Mouse (Mus musculus) small intestine, adult 2 months (tissue): ENCODE data around the gene Slc9a9. TPM values are rescaled to one million over a fixed set of nuclear protein-coding genes. Genes with fewer than 3 reads are reported as not detected.

ENCODE experiments used
- H3K27ac ChIP-seq: fragments of 200-500 bp; 2 replicates; pipeline ENCODE4 v1.5.1; 2012; ENCODE audit warnings: low read depth, low read length, control low read depth, inconsistent platforms; ENCODE audit not compliant: insufficient read depth
- H3K27me3 ChIP-seq: fragments of 200-500 bp; 2 replicates; pipeline ENCODE4 v1.6.1; 2012; ENCODE audit warnings: mild to moderate bottlenecking, moderate library complexity, low read length, inconsistent platforms; ENCODE audit not compliant: control insufficient read depth, insufficient read depth
- H3K36me3 ChIP-seq: fragments of 200-500 bp; 2 replicates; pipeline ENCODE4 v1.6.1; 2012; ENCODE audit warnings: mild to moderate bottlenecking, low read length, control low read depth, inconsistent platforms; ENCODE audit not compliant: control insufficient read depth, insufficient read depth
- H3K4me1 ChIP-seq: fragments of 200-500 bp; 2 replicates; pipeline ENCODE4 v1.6.1; 2012; ENCODE audit warnings: low read length, inconsistent platforms, mixed read lengths; ENCODE audit not compliant: control insufficient read depth, insufficient read depth, insufficient read length
- H3K4me3 ChIP-seq: fragments of 200-500 bp; 2 replicates; pipeline ENCODE4 v1.5.1; 2012; ENCODE audit warnings: low read depth, mild to moderate bottlenecking, control low read depth, inconsistent platforms, low read length, moderate library complexity
- CTCF ChIP-seq: fragments of 200-500 bp; IDR thresholded peaks from 2 replicates; pipeline ENCODE4 v1.5.1; 2012; ENCODE audit warnings: low read depth, mild to moderate bottlenecking, control low read depth, inconsistent platforms, low read length, moderate library complexity, mixed read lengths; ENCODE audit not compliant: insufficient replicate concordance, insufficient read length; ENCODE audit errors: extremely low read depth
- POLR2A ChIP-seq: fragments of 200-500 bp; IDR thresholded peaks from 2 replicates; pipeline ENCODE4 v1.6.1; 2012; ENCODE audit warnings: low read depth, mild to moderate bottlenecking, control low read depth, inconsistent platforms, low read length, moderate library complexity
- WGBS: fragments of 180-500 bp; shearing (Covaris S2); methylation state at CpG from one replicate; pipeline ENCODE4 v1.1.7; 2018; 5-methylcytosine and 5-hydroxymethylcytosine counted together
- polyA plus RNA-seq: library from polyadenylated mRNA; depleted of rRNA; stranded (reverse); fragments of >200 nt; gene quantifications from 2 replicates; pipeline ENCODE4 v1.2.3, GENCODE M21; 2012

Slc9a9 gene
- polyA plus RNA-seq, 1 experiment, result 1.3 TPM

DNA sequence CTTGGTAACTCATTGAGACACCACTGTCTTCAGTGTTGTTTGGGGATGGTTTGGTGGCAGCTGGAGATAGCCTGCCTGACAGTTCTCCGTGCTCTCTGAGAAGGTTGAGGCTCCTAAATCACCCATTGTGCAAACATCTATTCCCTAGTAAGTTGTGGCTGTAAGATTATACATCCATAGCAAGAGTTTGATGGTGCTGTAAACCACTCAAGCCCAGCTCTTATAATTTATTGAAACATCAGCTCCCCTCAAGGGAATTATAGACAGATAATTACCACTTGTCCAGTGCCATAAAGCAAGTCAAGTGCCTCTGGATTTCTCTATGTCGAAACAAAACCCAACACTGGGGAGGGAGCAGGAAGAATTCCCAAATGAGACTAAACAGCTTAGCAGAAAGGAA lies 78.8 kb downstream of the Slc9a9 start:
- Histone ChIP-seq H3K36me3 (no peaks in the 10 kb centered on the region), H3K27ac (no peak overlapping the region), H3K4me1 (no peaks in the 10 kb centered on the region), H3K4me3 (no peak overlapping the region), H3K27me3 (no peaks in the 10 kb centered on the region)
- 62% methylated on average over 2 of the region's 2 CpGs for whole genome bisulfite sequencing
- TF ChIP-seq POLR2A (no peak), CTCF (no peak)

DNA sequence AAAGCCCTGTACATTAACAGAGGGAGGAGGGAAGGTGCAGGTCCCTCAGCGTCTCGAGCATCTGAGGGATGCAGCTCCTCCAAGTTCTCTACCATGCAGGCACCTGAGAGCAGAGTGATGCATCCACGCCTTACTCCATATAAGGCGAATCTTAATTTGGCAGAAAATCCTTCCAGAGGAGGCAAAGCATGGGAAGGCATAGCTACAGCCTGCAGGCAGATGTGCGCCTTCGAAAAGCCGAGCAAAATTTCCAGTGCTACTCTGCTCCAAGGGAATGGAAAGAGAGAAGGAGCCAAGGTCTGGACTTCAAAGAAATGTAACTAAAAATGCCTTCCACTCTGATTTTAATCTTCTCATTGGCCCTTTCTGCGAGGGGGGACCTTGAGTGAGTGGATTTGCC lies 80.5 kb downstream of the Slc9a9 start:
- H3K27ac ChIP-seq, result no peak overlapping the region
- no peak for TF ChIP-seq POLR2A
- no peak for TF ChIP-seq CTCF
- H3K4me3 ChIP-seq, result no peak overlapping the region
- H3K4me1 ChIP-seq, result no peaks in the 10 kb centered on the region
- WGBS, result 85% methylated on average over 8 of the region's 8 CpGs
- no peaks in the 10 kb centered on the region for H3K36me3 ChIP-seq
- H3K27me3 ChIP-seq, result no peaks in the 10 kb centered on the region

DNA sequence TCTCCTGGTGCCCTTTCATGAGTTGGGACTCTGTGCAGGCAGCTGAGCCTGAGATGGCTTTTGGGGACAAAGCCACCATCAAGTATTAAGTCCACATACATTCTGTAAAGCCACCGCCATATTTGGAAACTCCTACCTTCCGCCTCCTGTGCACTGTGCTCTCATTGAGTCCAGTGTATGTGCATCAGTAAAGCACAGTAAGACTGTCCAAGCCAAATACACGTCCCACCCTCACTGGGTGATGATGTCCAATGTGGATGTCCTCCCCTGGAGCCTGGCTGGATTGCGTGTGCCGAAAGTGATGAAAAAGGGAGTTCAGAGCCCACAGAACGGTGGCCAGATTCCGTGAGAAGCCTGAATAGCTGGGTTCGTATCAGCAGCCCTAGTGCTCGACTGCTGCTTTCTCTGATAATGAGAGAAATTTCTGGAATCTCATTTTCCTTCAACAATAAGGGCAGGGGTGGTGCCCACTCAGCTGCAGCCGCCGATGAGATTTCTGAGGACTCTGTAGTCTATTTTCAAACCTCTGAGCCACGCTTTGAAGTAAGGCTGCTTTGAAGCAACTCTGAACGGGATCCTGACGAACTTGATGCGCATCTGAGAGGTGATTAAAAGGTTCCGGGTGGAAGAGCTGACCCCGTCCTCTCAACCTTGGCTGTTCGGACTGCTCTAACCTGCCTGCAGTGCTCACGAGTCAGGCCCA lies 81.4 kb downstream of the Slc9a9 start:
- no peak overlapping the region for H3K4me3 ChIP-seq
- H3K36me3 ChIP-seq, result no peaks in the 10 kb centered on the region
- no peak for TF ChIP-seq CTCF
- TF ChIP-seq POLR2A, result no peak
- 85% methylated on average over 19 of the region's 19 CpGs for WGBS
- no peaks in the 10 kb centered on the region for H3K27me3 ChIP-seq
- no peaks in the 10 kb centered on the region for H3K4me1 ChIP-seq
- H3K27ac ChIP-seq, result no peak overlapping the region

DNA sequence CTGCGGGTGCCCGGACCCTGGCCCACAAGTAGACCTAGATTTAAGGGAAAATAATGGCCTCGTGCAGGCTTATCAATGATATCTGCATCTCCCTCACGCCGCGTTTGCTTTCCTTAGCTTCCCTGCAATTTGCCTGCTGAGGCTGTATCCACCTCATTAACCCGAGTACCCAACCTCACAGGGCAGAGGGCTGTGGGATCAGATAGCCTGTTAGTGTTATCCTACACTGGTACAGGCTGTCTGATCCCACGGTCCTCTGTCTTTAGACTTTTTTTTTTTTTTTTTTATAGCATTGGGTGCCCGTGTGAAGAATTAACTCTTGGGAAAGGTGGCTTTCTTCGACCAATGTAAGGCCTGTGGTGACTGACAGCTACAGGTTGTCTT lies 81.9 kb downstream of the Slc9a9 start:
- H3K27me3 ChIP-seq, result no peaks in the 10 kb centered on the region
- 63% methylated on average over 10 of the region's 10 CpGs for WGBS
- TF ChIP-seq CTCF (no peak), POLR2A (no peak)
- H3K36me3 ChIP-seq, result no peaks in the 10 kb centered on the region
- no peak overlapping the region for H3K27ac ChIP-seq
- no peak overlapping the region for H3K4me3 ChIP-seq
- H3K4me1 ChIP-seq, result no peaks in the 10 kb centered on the region

DNA sequence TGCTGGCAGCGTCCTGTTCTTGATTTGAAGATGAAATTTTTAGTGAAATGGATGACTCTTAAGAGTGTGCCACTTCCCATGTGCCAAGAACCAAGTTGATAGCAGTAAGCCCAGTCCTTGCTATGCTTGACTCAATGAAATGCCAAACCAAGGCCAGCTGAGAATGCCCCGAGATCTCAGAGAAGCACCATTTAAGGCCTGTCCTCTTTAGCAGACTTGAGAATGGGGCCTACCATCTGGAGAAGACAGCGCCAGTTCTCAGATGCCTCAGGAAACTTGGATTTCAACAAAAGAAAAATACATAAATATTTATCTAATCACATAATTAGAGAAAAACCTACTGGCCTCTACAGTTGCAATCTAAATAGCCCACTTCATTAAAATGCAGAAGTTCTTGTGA lies 82.4 kb downstream of the Slc9a9 start:
- no peak overlapping the region for H3K27ac ChIP-seq
- 80% methylated on average over 3 of the region's 3 CpGs for WGBS
- no peak overlapping the region for H3K4me3 ChIP-seq
- TF ChIP-seq POLR2A (no peak), CTCF (no peak)
- H3K4me1 ChIP-seq, result no peaks in the 10 kb centered on the region
- no peaks in the 10 kb centered on the region for H3K27me3 ChIP-seq
- H3K36me3 ChIP-seq, result no peaks in the 10 kb centered on the region

DNA sequence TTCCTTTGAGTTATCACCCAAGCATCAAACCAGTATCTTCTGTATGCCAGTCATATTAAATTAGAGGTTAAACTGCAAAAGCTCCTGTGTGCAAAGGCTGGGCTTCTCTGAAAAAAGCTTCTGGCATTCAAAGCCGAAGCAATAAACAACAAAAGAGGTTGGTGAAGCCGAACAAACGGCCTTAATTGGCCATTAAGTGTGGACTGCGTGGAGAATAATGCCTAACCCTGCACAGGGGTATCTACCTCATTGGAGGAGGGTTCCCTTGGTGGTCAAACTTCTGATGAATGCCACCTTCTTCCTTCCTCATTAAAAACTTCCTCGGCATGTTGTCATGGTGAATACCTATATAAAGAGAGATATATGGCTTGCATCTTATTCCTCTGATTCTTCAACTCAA lies 90.2 kb downstream of the Slc9a9 start:
- 65% methylated on average over 5 of the region's 5 CpGs for WGBS
- TF ChIP-seq CTCF (no peak), POLR2A (no peak)
- Histone ChIP-seq H3K27ac (no peak overlapping the region), H3K27me3 (no peaks in the 10 kb centered on the region), H3K4me3 (no peak overlapping the region), H3K36me3 (no peaks in the 10 kb centered on the region), H3K4me1 (no peaks in the 10 kb centered on the region)

DNA sequence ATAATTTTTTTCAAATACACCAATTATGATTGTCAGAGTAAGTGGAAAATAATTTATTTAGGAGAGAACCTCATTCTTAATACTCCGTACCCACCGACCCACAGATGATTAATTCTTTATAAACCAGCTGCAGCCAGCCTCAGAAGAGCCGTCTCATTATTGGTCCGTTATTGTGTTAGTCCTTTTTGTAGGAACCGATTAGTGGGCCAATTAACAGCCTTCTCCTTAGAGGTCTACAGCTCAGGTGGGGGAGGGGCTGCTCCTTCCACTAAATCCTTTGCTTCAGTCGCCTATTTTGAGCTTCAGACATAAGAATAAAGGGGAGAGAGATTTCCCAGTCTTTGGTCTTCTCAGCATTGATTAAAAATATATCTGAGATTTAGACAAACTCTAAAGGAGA lies 98.4 kb downstream of the Slc9a9 start:
- no peaks in the 10 kb centered on the region for H3K27me3 ChIP-seq
- no peak overlapping the region for H3K27ac ChIP-seq
- WGBS, result 79% methylated on average over 6 of the region's 6 CpGs
- no peaks in the 10 kb centered on the region for H3K4me1 ChIP-seq
- no peaks in the 10 kb centered on the region for H3K36me3 ChIP-seq
- TF ChIP-seq POLR2A (no peak), CTCF (no peak)
- no peak overlapping the region for H3K4me3 ChIP-seq

DNA sequence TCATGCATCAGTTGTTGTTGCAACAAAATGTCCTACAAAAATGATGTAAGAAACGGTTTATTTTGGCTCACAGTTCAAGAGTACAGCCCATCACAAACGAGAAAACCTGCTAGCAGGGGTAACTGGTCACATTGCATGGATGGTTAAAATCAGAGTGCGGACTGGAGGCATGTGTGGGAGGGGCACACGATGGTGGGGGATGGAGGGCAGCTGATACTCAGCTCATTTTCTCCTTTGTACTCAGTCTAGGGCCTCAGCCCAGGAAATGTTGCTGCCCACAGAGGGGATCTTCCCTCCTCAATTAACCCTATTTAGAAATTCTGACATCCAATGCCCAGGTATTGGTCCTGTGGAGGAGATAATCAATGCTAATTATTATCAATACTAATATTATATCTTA lies 98.8 kb downstream of the Slc9a9 start:
- Histone ChIP-seq H3K4me3 (no peak overlapping the region), H3K27ac (no peak overlapping the region), H3K27me3 (no peaks in the 10 kb centered on the region), H3K36me3 (no peaks in the 10 kb centered on the region), H3K4me1 (no peaks in the 10 kb centered on the region)
- TF ChIP-seq CTCF (no peak), POLR2A (no peak)
- 72% methylated on average over 4 of the region's 4 CpGs for WGBS
